ENCODE assay signal across 20 mouse cellular contexts in genomic region chr16:14030650-14031049, GRCm38 (mm10). TPM values are rescaled to one million over a fixed set of nuclear protein-coding genes. Genes with fewer than 3 reads are reported as not detected.
DNase-seq lines count a peak whose midpoint lies in the region; ATAC-seq and TF ChIP-seq lines count a peak whose summit lies in the region.
"Had no signal": no experiment of that assay in that cellular context is flagged by ENCODE, and none has a peak within 500 bp of the region (broad histone marks: within the 10 kb centered on the region; RNA-seq: fewer than 3 reads in every experiment).

No protein-coding gene starts in this region.

- no peaks in the 10 kb centered on the region for H3K9me3 ChIP-seq in forebrain, postnatal 0 days (ENCODE audit: low read length)
- no peaks in the 10 kb centered on the region for H3K9me3 ChIP-seq in forebrain, embryonic 10.5 days
- no peaks in the 10 kb centered on the region for H3K9me3 ChIP-seq in midbrain, postnatal 0 days (ENCODE audit: low read length)
- H3K9me3 ChIP-seq in midbrain, embryonic 15.5 days: no peaks in the 10 kb centered on the region
- H3K9me3 ChIP-seq: embryonic facial prominence, embryonic 15.5 days; forebrain, embryonic 12.5 days; hindbrain, embryonic 13.5 days; stomach, embryonic 15.5 days had no signal

- ATAC-seq in forebrain, postnatal 0 days: no peak
- ATAC-seq in midbrain, postnatal 0 days (ENCODE audit: low FRiP score): no peak
- ATAC-seq in midbrain, embryonic 15.5 days (replicated peaks): no peak
- no peak for ATAC-seq in inflammation-experienced regulatory T-cells, adult 6 months

- no peaks in the 10 kb centered on the region for H3K27me3 ChIP-seq in forebrain, postnatal 0 days (ENCODE audit: insufficient read depth, low read length)
- no peaks in the 10 kb centered on the region for H3K27me3 ChIP-seq in forebrain, embryonic 10.5 days (ENCODE audit: poor library complexity, severe bottlenecking)
- no peaks in the 10 kb centered on the region for H3K27me3 ChIP-seq in midbrain, postnatal 0 days (ENCODE audit: insufficient read depth, low read length)
- no peaks in the 10 kb centered on the region for H3K27me3 ChIP-seq in midbrain, embryonic 15.5 days (replicated peaks)
- H3K27me3 ChIP-seq in cerebellum, adult 2 months (ENCODE audit: control insufficient read depth, insufficient read depth, low read length): no peaks in the 10 kb centered on the region
- H3K27me3 ChIP-seq: embryonic facial prominence, embryonic 15.5 days; forebrain, embryonic 12.5 days; hindbrain, embryonic 13.5 days; stomach, embryonic 15.5 days had no signal

- H3K9ac ChIP-seq in forebrain, postnatal 0 days: no peak overlapping the region
- H3K9ac ChIP-seq in midbrain, postnatal 0 days (replicated peaks; ENCODE audit: low read length, poor library complexity, severe bottlenecking): no peak overlapping the region
- H3K9ac ChIP-seq in midbrain, embryonic 15.5 days: no peak overlapping the region
- H3K9ac ChIP-seq: embryonic facial prominence, embryonic 15.5 days; forebrain, embryonic 12.5 days; hindbrain, embryonic 13.5 days; stomach, embryonic 15.5 days had no signal

- 90% methylated on average over 4 of the region's 4 CpGs for WGBS in forebrain, postnatal 0 days
- WGBS in forebrain, embryonic 10.5 days: 90% methylated on average over 4 of the region's 4 CpGs
- WGBS in midbrain, postnatal 0 days: 87% methylated on average over 4 of the region's 4 CpGs
- 88% methylated on average over 4 of the region's 4 CpGs for WGBS in midbrain, embryonic 15.5 days
- WGBS in cerebellum, adult 2 months: 85% methylated on average over 4 of the region's 4 CpGs

- TF ChIP-seq CTCF in forebrain, postnatal 0 days (IDR thresholded peaks at IDR 0.05; ENCODE audit: low read depth): 0 out of 2 replicates have a peak, but pooled peaks have one; percentile 5
- peak; percentile 35 for TF ChIP-seq CTCF in midbrain, postnatal 0 days (IDR thresholded peaks at IDR 0.05)
- no peak for TF ChIP-seq CTCF in cerebellum, adult 2 months (IDR thresholded peaks at IDR 0.05; ENCODE audit: borderline replicate concordance, insufficient read depth, low read depth, low read length)

- no peak overlapping the region for H3K27ac ChIP-seq in forebrain, postnatal 0 days (ENCODE audit: low read depth, low read length)
- H3K27ac ChIP-seq in forebrain, embryonic 10.5 days: no peak overlapping the region
- H3K27ac ChIP-seq in midbrain, postnatal 0 days (ENCODE audit: low read depth, low read length): no peak overlapping the region
- H3K27ac ChIP-seq in midbrain, embryonic 15.5 days: no peak overlapping the region
- no peak overlapping the region for H3K27ac ChIP-seq in cerebellum, adult 2 months (ENCODE audit: insufficient read depth, low read length)
- H3K27ac ChIP-seq: embryonic facial prominence, embryonic 15.5 days; hindbrain, embryonic 13.5 days; stomach, embryonic 15.5 days had no signal

- DNase-seq in forebrain, postnatal 0 days: no peak
- DNase-seq in forebrain, embryonic 10.5 days (ENCODE audit: extremely low spot score, low spot score): no peak
- peak; percentile 61 for DNase-seq in kidney, adult 9 months
- no peak for DNase-seq in kidney, postnatal 10 days
- DNase-seq in midbrain, postnatal 0 days (ENCODE audit: low spot score): no peak
- DNase-seq in cerebellum, adult 2 months: no peak
- DNase-seq: adrenal gland, postnatal 14 days; cerebellum, adult 9-10 months; spleen, adult 18-20 months had no signal

- no peak for TF ChIP-seq POLR2A in cerebellum, adult 2 months (IDR thresholded peaks at IDR 0.05; ENCODE audit: borderline replicate concordance, insufficient read depth, low read length)

- no peaks in the 10 kb centered on the region for H3K4me1 ChIP-seq in forebrain, postnatal 0 days (ENCODE audit: insufficient read depth)
- peaks cover 15% of the 10 kb centered on the region for H3K4me1 ChIP-seq in forebrain, embryonic 10.5 days
- no peaks in the 10 kb centered on the region for H3K4me1 ChIP-seq in midbrain, postnatal 0 days (ENCODE audit: insufficient read depth, low read length)
- no peaks in the 10 kb centered on the region for H3K4me1 ChIP-seq in midbrain, embryonic 15.5 days
- no peaks in the 10 kb centered on the region; the same call in 1 of the 2 replicates for H3K4me1 ChIP-seq in cerebellum, adult 2 months (ENCODE audit: control insufficient read depth, insufficient read depth, low read length)
- H3K4me1 ChIP-seq: embryonic facial prominence, embryonic 15.5 days; hindbrain, embryonic 13.5 days; stomach, embryonic 15.5 days had no signal

- H3K4me3 ChIP-seq in forebrain, postnatal 0 days (ENCODE audit: low read depth, low read length): no peak overlapping the region
- no peak overlapping the region for H3K4me3 ChIP-seq in forebrain, embryonic 10.5 days
- no peak overlapping the region for H3K4me3 ChIP-seq in midbrain, postnatal 0 days (ENCODE audit: low read depth, low read length)
- no peak overlapping the region for H3K4me3 ChIP-seq in midbrain, embryonic 15.5 days
- H3K4me3 ChIP-seq in cerebellum, adult 2 months (replicated peaks; ENCODE audit: insufficient read depth, low read depth, low read length): no peak overlapping the region
- H3K4me3 ChIP-seq: embryonic facial prominence, embryonic 15.5 days; forebrain, embryonic 12.5 days; hindbrain, embryonic 13.5 days; stomach, embryonic 15.5 days had no signal

- no peak overlapping the region for H3K4me2 ChIP-seq in forebrain, postnatal 0 days (ENCODE audit: low read depth)
- no peak overlapping the region for H3K4me2 ChIP-seq in midbrain, postnatal 0 days (ENCODE audit: low read depth, low read length, poor library complexity, severe bottlenecking)
- no peak overlapping the region for H3K4me2 ChIP-seq in midbrain, embryonic 15.5 days
- H3K4me2 ChIP-seq: embryonic facial prominence, embryonic 15.5 days; forebrain, embryonic 12.5 days; hindbrain, embryonic 13.5 days; liver, embryonic 11.5 days; stomach, embryonic 15.5 days had no signal

- H3K36me3 ChIP-seq in forebrain, postnatal 0 days (ENCODE audit: insufficient read depth): no peaks in the 10 kb centered on the region
- H3K36me3 ChIP-seq in forebrain, embryonic 10.5 days (replicated peaks): no peaks in the 10 kb centered on the region
- no peaks in the 10 kb centered on the region; the same call in 1 of the 2 replicates for H3K36me3 ChIP-seq in midbrain, postnatal 0 days (ENCODE audit: insufficient read depth, low read length)
- H3K36me3 ChIP-seq in midbrain, embryonic 15.5 days (replicated peaks): no peaks in the 10 kb centered on the region
- H3K36me3 ChIP-seq: embryonic facial prominence, embryonic 15.5 days; forebrain, embryonic 12.5 days; stomach, embryonic 15.5 days had no signal

RNA-seq across cellular contexts. Expression of gene Ifitm7, which starts 44.0 kb away (rescaled TPM):
- 0.48 and 0.92 TPM in 2 replicates for total RNA-seq in forebrain, postnatal 0 days (2014; rRNA removed)
- 0.36 and 0.44 TPM in 2 replicates for polyA plus RNA-seq in forebrain, postnatal 0 days (2015; fragmentation: Nextera tagmentation; extraction: Ambion mirVana)
- 0.95 and 1.7 TPM in 2 replicates for polyA plus RNA-seq in forebrain, embryonic 10.5 days (2016; fragmentation: Nextera tagmentation; extraction: Ambion mirVana)
- total RNA-seq in midbrain, postnatal 0 days (2014; rRNA removed): 0.60 TPM in 1 of 2 replicates, not detected in the other
- polyA plus RNA-seq in midbrain, postnatal 0 days (2015; fragmentation: Nextera tagmentation; extraction: Ambion mirVana): 0.91 and 1.0 TPM in 2 replicates
- 1.3 and 1.5 TPM in 2 replicates for polyA plus RNA-seq in midbrain, embryonic 15.5 days (2015; fragmentation: Nextera tagmentation; extraction: Ambion mirVana)
- under 1 TPM in 1 of 3 experiments, not detected in 2; 0.19 TPM for polyA plus RNA-seq in inflammation-experienced regulatory T-cells, adult 6 months (2017; shearing (Covaris generic))
- polyA plus RNA-seq in cerebellum, adult 2 months (2012; rRNA removed): 0.70 and 1.1 TPM in 2 replicates
- total RNA-seq: neutrophil, adult 5-6 weeks had no signal
- polyA plus RNA-seq: large intestine, adult 2 months; liver, embryonic 11.5 days; lung, embryonic 16.5 days; stomach, embryonic 15.5 days had no signal

RNA-seq across cellular contexts. Expression of gene 2900011O08Rik, which starts 44.2 kb away (rescaled TPM):
- 165 and 188 TPM in 2 replicates for total RNA-seq in forebrain, postnatal 0 days (2014; rRNA removed)
- polyA plus RNA-seq in forebrain, postnatal 0 days (2015; fragmentation: Nextera tagmentation; extraction: Ambion mirVana): 194 and 213 TPM in 2 replicates
- 13.1 and 15.0 TPM in 2 replicates for polyA plus RNA-seq in forebrain, embryonic 10.5 days (2016; fragmentation: Nextera tagmentation; extraction: Ambion mirVana)
- 169 TPM in 2 replicates for total RNA-seq in midbrain, postnatal 0 days (2014; rRNA removed)
- polyA plus RNA-seq in midbrain, postnatal 0 days (2015; fragmentation: Nextera tagmentation; extraction: Ambion mirVana): 222 and 234 TPM in 2 replicates
- 194 and 201 TPM in 2 replicates for polyA plus RNA-seq in midbrain, embryonic 15.5 days (2015; fragmentation: Nextera tagmentation; extraction: Ambion mirVana)
- 1 to 10 TPM in 1 of 3 experiments, under 1 TPM in 1, not detected in 1; 0.23 to 1.2 TPM for polyA plus RNA-seq in inflammation-experienced regulatory T-cells, adult 6 months (2017; shearing (Covaris generic))
- 154 and 162 TPM in 2 replicates for polyA plus RNA-seq in cerebellum, adult 2 months (2012; rRNA removed)
- total RNA-seq: granulocyte monocyte progenitor cell, adult 5-6 weeks; neutrophil, adult 5-6 weeks had no signal
